Mouse (Mus musculus) kidney, embryonic 14.5 days (tissue): ENCODE measurements around the gene Rassf5. TPM values are rescaled to one million over a fixed set of nuclear protein-coding genes. Genes with fewer than 3 reads are reported as not detected.

ENCODE experiments used
- ATAC-seq: fragments of 200-750 bp; cut with Nextera tagmentation; 2 replicates; pipeline ENCODE4 v1.8.0; 2017; ENCODE audit warnings: moderate number of reproducible peaks, mild to moderate bottlenecking, moderate TSS enrichment, moderate library complexity; ENCODE audit not compliant: low FRiP score, low TSS enrichment
- H3K27ac ChIP-seq: fragments of 300-500 bp; sonication (generic); 2 replicates; pipeline ENCODE4 v1.5.1; 2014; ENCODE audit warnings: low read depth, mild to moderate bottlenecking, low read length, moderate library complexity, mixed read lengths
- H3K27me3 ChIP-seq: fragments of 300-500 bp; sonication (generic); 2 replicates; pipeline ENCODE4 v1.6.1; 2014; ENCODE audit warnings: mild to moderate bottlenecking, low read length; ENCODE audit not compliant: control insufficient read depth, insufficient read depth
- H3K36me3 ChIP-seq: fragments of 300-500 bp; sonication (generic); 2 replicates; pipeline ENCODE4 v1.6.1; 2014; ENCODE audit warnings: low read length, mixed read lengths; ENCODE audit not compliant: control insufficient read depth, insufficient read depth
- H3K4me1 ChIP-seq: fragments of 300-500 bp; sonication (generic); 2 replicates; pipeline ENCODE4 v1.6.1; 2014; ENCODE audit warnings: low read length, mixed read lengths; ENCODE audit not compliant: control insufficient read depth, insufficient read depth
- H3K4me2 ChIP-seq: fragments of 300-500 bp; sonication (generic); replicated peaks from 2 replicates; pipeline ENCODE4 v1.6.1; 2014; ENCODE audit warnings: low read depth, mild to moderate bottlenecking, low read length
- H3K4me3 ChIP-seq: fragments of 300-500 bp; sonication (generic); 2 replicates; pipeline ENCODE4 v1.5.1; 2014; ENCODE audit warnings: mild to moderate bottlenecking, low read length
- H3K9ac ChIP-seq: fragments of 300-500 bp; sonication (generic); 2 replicates; pipeline ENCODE4 v1.6.1; 2014; ENCODE audit warnings: low read depth, mild to moderate bottlenecking, low read length, moderate library complexity
- H3K9me3 ChIP-seq: fragments of 300-500 bp; sonication (generic); 2 replicates; pipeline ENCODE4 v1.6.1; 2016; ENCODE audit warnings: low read length; ENCODE audit not compliant: control insufficient read depth
- WGBS: fragments of 180-500 bp; shearing (Covaris S2); extraction: QIAGEN DNeasy Blood & Tissue Kit; methylation state at CpG from one replicate; pipeline ENCODE4 v1.1.7; 2014; 5-methylcytosine and 5-hydroxymethylcytosine counted together
- polyA plus RNA-seq: library from polyadenylated mRNA; unstranded; fragments of >200 nt; fragmentation: Nextera tagmentation; extraction: Ambion mirVana; gene quantifications from 2 replicates; pipeline ENCODE4 v1.2.1, GENCODE M21; 2014

Rassf5 gene
- polyA plus RNA-seq, 1 experiment from 2014 or later, result 1.8 TPM

DNA sequence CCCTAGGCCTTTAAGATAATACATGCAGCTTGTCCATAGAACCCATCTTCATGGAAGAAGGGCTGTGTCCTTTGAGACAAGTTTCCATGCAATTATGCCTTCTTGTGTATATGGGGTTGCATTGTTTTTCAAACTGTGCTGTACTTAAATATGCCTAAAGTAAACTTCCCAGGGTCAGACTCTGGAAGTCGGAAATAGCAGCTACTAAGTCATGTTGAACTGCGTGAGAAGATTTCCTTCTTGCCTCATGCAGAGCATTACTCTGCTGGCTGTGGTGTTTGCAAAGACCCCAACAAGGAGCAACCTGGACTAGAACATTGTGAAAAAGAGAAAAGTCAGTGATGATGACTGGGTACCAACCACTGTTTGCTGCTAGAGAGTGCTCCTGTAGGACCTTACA is 21.7 kb downstream of the Rassf5 start:
- Histone ChIP-seq H3K4me2 (no peak overlapping the region), H3K27me3 (no peaks in the 10 kb centered on the region), H3K4me3 (no peak overlapping the region), H3K4me1 (peaks cover 4% of the 10 kb centered on the region; the same call in 1 of the 2 replicates), H3K9me3 (no peaks in the 10 kb centered on the region), H3K27ac (no peak overlapping the region), H3K36me3 (no peaks in the 10 kb centered on the region), H3K9ac (no peak overlapping the region)
- ATAC-seq, result no peak
- 86% methylated on average over 2 of the region's 2 CpGs for WGBS

DNA sequence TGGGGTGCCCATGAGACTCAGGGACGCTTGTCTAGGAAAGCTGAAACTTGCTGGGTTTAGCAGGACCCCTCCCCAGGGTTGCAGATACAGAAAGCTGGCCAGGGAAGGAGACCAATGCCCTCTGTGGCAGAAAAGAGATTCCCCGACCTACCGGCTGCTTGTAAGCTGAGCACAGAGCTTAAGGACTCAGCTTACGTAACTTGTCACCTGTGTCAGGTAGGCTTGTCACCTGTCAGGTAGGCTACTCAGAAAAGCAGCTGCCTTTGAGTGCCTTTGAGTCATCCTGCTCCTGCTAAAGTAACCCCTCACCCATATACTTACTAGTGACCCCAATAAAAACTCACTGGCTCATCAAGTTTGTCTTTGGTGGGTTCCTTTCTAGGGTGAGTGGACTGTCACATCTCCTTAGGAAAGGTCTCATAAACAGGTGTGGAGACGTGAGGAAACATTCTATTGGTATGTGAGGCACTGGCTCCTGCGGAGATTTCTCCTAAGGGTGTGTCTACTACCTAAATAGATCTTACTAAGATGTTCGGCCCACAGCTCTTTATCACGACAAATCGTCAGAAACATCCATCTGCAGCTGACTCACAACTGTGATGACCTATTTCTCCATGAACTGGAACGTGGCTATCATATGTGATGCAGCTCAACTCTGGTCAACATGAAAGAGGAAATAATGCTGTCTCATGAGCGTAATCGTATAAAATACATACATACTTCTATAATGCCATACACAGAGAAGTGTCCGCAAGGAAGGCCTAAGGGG is 23.1 kb downstream of the Rassf5 start:
- peaks cover 4% of the 10 kb centered on the region; the same call in 1 of the 2 replicates for H3K4me1 ChIP-seq
- H3K4me3 ChIP-seq, result no peak overlapping the region
- no peaks in the 10 kb centered on the region for H3K36me3 ChIP-seq
- no peak overlapping the region for H3K9ac ChIP-seq
- no peak overlapping the region for H3K27ac ChIP-seq
- H3K9me3 ChIP-seq, result no peaks in the 10 kb centered on the region
- no peaks in the 10 kb centered on the region for H3K27me3 ChIP-seq
- H3K4me2 ChIP-seq, result no peak overlapping the region
- no peak for ATAC-seq
- 84% methylated on average over 13 of the region's 13 CpGs for WGBS

GRCm38 (mm10) chr1:131218933-131219332 is 26.1 kb downstream of the Rassf5 start:
- H3K36me3 ChIP-seq, result no peaks in the 10 kb centered on the region
- no peak overlapping the region for H3K27ac ChIP-seq
- H3K4me1 ChIP-seq, result no peaks in the 10 kb centered on the region
- WGBS, result 86% methylated on average over 11 of the region's 11 CpGs
- no peaks in the 10 kb centered on the region for H3K27me3 ChIP-seq
- no peak for ATAC-seq
- no peak overlapping the region for H3K9ac ChIP-seq
- no peak overlapping the region for H3K4me3 ChIP-seq
- H3K9me3 ChIP-seq, result no peaks in the 10 kb centered on the region
- H3K4me2 ChIP-seq, result no peak overlapping the region

DNA sequence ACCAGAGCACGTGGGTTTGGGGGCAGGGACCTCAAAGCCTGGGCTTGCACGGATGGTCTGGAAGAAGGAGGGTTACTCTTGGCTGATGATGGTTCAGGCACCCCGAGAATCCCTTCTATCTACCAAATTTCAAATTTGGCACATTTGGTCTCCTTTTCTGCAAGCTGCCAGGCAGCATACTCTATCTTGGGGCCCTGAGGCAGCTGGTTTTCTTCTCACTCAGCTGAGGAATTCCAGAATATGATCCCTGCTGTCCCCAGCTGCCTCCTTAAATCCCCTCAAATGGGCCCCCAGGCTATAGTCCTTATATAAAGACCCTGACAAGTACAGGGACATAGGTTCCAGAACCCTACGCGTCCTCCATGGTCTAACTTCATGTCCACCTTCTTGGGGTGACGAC is 31.7 kb downstream of the Rassf5 start:
- H3K4me1 ChIP-seq, result 0 out of 2 replicates have a peak, but pooled peaks cover 4% of the 10 kb centered on the region
- no peaks in the 10 kb centered on the region for H3K9me3 ChIP-seq
- ATAC-seq, result no peak
- no peak overlapping the region for H3K4me3 ChIP-seq
- no peaks in the 10 kb centered on the region for H3K36me3 ChIP-seq
- no peak overlapping the region for H3K4me2 ChIP-seq
- no peak overlapping the region for H3K9ac ChIP-seq
- WGBS, result 80% methylated on average over 6 of the region's 6 CpGs
- no peak overlapping the region for H3K27ac ChIP-seq
- no peaks in the 10 kb centered on the region for H3K27me3 ChIP-seq

- ATAC-seq, result no peak
- no peaks in the 10 kb centered on the region for H3K9me3 ChIP-seq
Measured at GRCm38 (mm10) chr1:131212956-131213355, 32.1 kb downstream of the Rassf5 start.

GRCm38 (mm10) chr1:131211655-131212054 is 33.4 kb downstream of the Rassf5 start:
- ATAC-seq, result no peak
- WGBS, result 82% methylated on average over 1 of the region's 1 CpGs
- H3K4me2 ChIP-seq, result no peak overlapping the region
- H3K4me3 ChIP-seq, result no peak overlapping the region
- H3K36me3 ChIP-seq, result no peaks in the 10 kb centered on the region
- H3K9me3 ChIP-seq, result no peaks in the 10 kb centered on the region
- no peak overlapping the region for H3K27ac ChIP-seq
- no peaks in the 10 kb centered on the region for H3K27me3 ChIP-seq
- 0 out of 2 replicates have a peak, but pooled peaks cover 4% of the 10 kb centered on the region for H3K4me1 ChIP-seq
- no peak overlapping the region for H3K9ac ChIP-seq

More at GRCm38 (mm10) chr1:131212956-131213355, 32.1 kb downstream of the Rassf5 start:
- Histone ChIP-seq H3K27me3 (no peaks in the 10 kb centered on the region), H3K36me3 (no peaks in the 10 kb centered on the region), H3K4me2 (no peak overlapping the region), H3K27ac (no peak overlapping the region), H3K4me3 (no peak overlapping the region), H3K4me1 (0 out of 2 replicates have a peak, but pooled peaks cover 4% of the 10 kb centered on the region), H3K9ac (no peak overlapping the region)
- WGBS, result 66% methylated on average over 5 of the region's 5 CpGs

DNA sequence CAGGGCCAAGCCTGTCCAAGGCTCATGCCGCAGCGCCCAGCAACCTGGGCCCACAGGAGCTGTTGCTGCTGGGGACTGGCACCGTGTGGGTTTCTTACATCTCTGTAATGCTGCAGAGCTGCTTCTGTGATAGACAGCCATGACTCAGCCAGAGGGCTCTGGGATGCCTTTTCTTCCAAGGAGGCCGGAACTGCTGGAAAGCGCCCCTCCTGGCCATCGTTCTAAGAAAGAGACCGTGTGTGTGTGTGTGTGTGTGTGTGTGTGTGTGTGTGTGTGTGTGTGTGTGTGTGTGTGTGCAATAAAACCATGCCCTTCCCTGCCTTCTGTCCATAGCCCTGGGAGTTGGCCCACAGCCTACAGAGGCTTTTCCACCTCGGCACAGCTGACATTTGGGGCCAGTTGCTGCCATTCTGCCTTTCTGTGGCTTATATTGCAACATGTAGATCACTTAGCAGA is 35.1 kb downstream of the Rassf5 start:
- H3K27ac ChIP-seq, result no peak overlapping the region
- no peaks in the 10 kb centered on the region for H3K27me3 ChIP-seq
- H3K36me3 ChIP-seq, result no peaks in the 10 kb centered on the region
- H3K9me3 ChIP-seq, result no peaks in the 10 kb centered on the region
- no peak overlapping the region for H3K4me3 ChIP-seq
- H3K9ac ChIP-seq, result no peak overlapping the region
- ATAC-seq, result no peak
- WGBS, result 63% methylated on average over 8 of the region's 8 CpGs
- 0 out of 2 replicates have a peak, but pooled peaks cover 4% of the 10 kb centered on the region for H3K4me1 ChIP-seq
- H3K4me2 ChIP-seq, result no peak overlapping the region

GRCm38 (mm10) chr1:131208800-131209199 is 36.3 kb downstream of the Rassf5 start:
- no peak overlapping the region for H3K4me3 ChIP-seq
- no peak overlapping the region for H3K4me2 ChIP-seq
- 0 out of 2 replicates have a peak, but pooled peaks cover 4% of the 10 kb centered on the region for H3K4me1 ChIP-seq
- no peak overlapping the region for H3K27ac ChIP-seq
- no peaks in the 10 kb centered on the region for H3K9me3 ChIP-seq
- no peaks in the 10 kb centered on the region for H3K36me3 ChIP-seq
- no peaks in the 10 kb centered on the region for H3K27me3 ChIP-seq
- no peak overlapping the region for H3K9ac ChIP-seq
- WGBS, result 69% methylated on average over 6 of the region's 6 CpGs
- no peak for ATAC-seq

DNA sequence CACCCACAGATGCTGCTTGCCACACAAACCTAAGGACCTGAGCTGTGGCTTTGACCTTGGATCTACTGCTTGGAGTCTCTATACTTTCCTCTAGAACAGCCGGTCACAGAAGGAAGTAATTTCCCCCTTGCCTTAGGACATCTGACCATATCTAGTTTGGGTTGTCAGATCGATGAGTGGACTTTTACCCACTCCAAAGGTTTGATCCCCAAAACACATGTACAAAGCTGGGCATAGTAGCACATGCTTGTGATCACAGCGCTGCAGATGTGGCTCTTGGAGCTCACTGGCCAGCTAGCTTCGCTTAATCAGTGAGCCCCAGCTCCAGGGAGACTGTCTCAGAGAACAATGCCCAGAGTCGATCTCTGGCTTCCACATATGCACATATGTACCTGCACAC is 37.0 kb downstream of the Rassf5 start:
- 91% methylated on average over 5 of the region's 5 CpGs for WGBS
- ATAC-seq, result no peak

More for the DNA sequence above, 37.0 kb downstream of the Rassf5 start:
- no peak overlapping the region for H3K4me2 ChIP-seq
- no peaks in the 10 kb centered on the region for H3K9me3 ChIP-seq
- H3K27me3 ChIP-seq, result no peaks in the 10 kb centered on the region
- H3K27ac ChIP-seq, result no peak overlapping the region
- no peaks in the 10 kb centered on the region for H3K36me3 ChIP-seq
- no peak overlapping the region for H3K4me3 ChIP-seq
- 0 out of 2 replicates have a peak, but pooled peaks cover under 1% of the 10 kb centered on the region for H3K4me1 ChIP-seq
- H3K9ac ChIP-seq, result no peak overlapping the region
